In the genomic region with DNA sequence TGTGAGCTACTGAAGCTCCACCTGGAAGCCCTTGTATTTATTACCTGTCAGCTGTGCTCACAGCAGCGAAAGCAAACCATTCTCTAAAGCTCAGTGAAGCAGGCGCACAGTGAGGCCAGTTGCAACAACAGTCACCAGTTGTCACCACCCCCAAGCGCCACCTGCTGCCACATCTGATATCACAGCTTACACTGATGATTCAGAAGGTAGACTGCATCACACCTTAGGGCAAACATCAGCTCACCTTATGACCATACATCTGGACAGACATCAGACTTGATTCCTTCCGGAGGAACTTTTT, we compare ENCODE assay signal across 8 mouse cellular contexts.
DNase-seq lines count a peak whose midpoint lies in the region; ATAC-seq and TF ChIP-seq lines count a peak whose summit lies in the region.

No protein-coding gene starts in this region.

- intact Hi-C loops in left cerebral cortex, postnatal 4 days (cut with DNase I) = no loop called here

- no peaks in the 10 kb centered on the region for H3K27me3 ChIP-seq in kidney, postnatal 0 days (ENCODE audit: insufficient read depth, low read length)
- no peaks in the 10 kb centered on the region for H3K27me3 ChIP-seq in hindbrain, embryonic 13.5 days

- peaks cover 34% of the 10 kb centered on the region for H3K4me1 ChIP-seq in kidney, postnatal 0 days (replicated peaks; ENCODE audit: insufficient read depth, low read length)
- H3K4me1 ChIP-seq in hindbrain, embryonic 13.5 days (replicated peaks) = peaks cover 14% of the 10 kb centered on the region

- H3K4me2 ChIP-seq in kidney, postnatal 0 days (ENCODE audit: low read length) = no peak overlapping the region
- no peak overlapping the region for H3K4me2 ChIP-seq in hindbrain, embryonic 13.5 days

- ATAC-seq in erythroblast, adult 5-6 weeks (replicated peaks; ENCODE audit: low FRiP score, poor library complexity, severe bottlenecking) = peak; percentile 93
- peak; percentile 26; the same call in 1 of the 2 replicates for ATAC-seq in kidney, postnatal 0 days (replicated peaks; ENCODE audit: low FRiP score, low read depth)
- no peak for ATAC-seq in hindbrain, embryonic 13.5 days (ENCODE audit: low FRiP score)

- no peak overlapping the region for H3K4me3 ChIP-seq in kidney, postnatal 0 days (replicated peaks; ENCODE audit: low read depth, low read length)
- no peak overlapping the region for H3K4me3 ChIP-seq in hindbrain, embryonic 13.5 days

- H3K36me3 ChIP-seq in kidney, postnatal 0 days (ENCODE audit: insufficient read depth, low read length) = no peaks in the 10 kb centered on the region
- H3K36me3 ChIP-seq in hindbrain, embryonic 13.5 days = no peaks in the 10 kb centered on the region

- DNase-seq in left cerebral cortex, postnatal 4 days = peak; percentile 48
- no peak for DNase-seq in left cerebral cortex, adult 11 months (ENCODE audit: low spot score)
- peak; percentile 31 for DNase-seq in WW6 (ENCODE audit: low read depth, low spot score)
- peak; percentile 67 for DNase-seq in kidney, postnatal 0 days (ENCODE audit: low spot score)
- peak; percentile 95 for DNase-seq in lung, postnatal 36 days
- DNase-seq in spleen, postnatal 10 days (ENCODE audit: low spot score in 2 of 2) = peak; percentile 81 to 92

- H3K27ac ChIP-seq in kidney, postnatal 0 days = 0 out of 2 replicates have a peak overlapping the region, but pooled peaks have one; percentile 19
- H3K27ac ChIP-seq in hindbrain, embryonic 13.5 days = no peak overlapping the region

- TF ChIP-seq CTCF in kidney, postnatal 0 days (IDR thresholded peaks at IDR 0.05; ENCODE audit: low read depth) = peak; percentile 81

- H3K9ac ChIP-seq in kidney, postnatal 0 days (ENCODE audit: low read depth, low read length) = no peak overlapping the region
- no peak overlapping the region for H3K9ac ChIP-seq in hindbrain, embryonic 13.5 days

- 44% methylated on average over 4 of the region's 4 CpGs for WGBS in kidney, postnatal 0 days
- 55% methylated on average over 4 of the region's 4 CpGs for WGBS in hindbrain, embryonic 13.5 days

- H3K9me3 ChIP-seq in kidney, postnatal 0 days (replicated peaks; ENCODE audit: low read length) = no peaks in the 10 kb centered on the region
- no peaks in the 10 kb centered on the region for H3K9me3 ChIP-seq in hindbrain, embryonic 13.5 days
